Mouse (Mus musculus) heart, postnatal 36 days (tissue): ENCODE measurements at regions not wholly inside any gene's neighbourhood (a gene's known extent, or its start where the extent isn't known, plus 50 kb on each side); places are given as distances from the start of the nearest gene placed in this dataset.

Source experiments
- DNase-seq, 2 experiments: peaks; one replicate each; pipeline ENCODE4 v3.0.0; 2021 to 2022
- intact Hi-C: fragments of 180-260 bp; cut with DNase I; formaldehyde crosslinking; loops from one replicate; pipeline ENCODE4 v1.15.1; 2025
- microRNA-seq, 2 experiments: library from miRNA; unstranded; fragments of <30 nt; microRNA quantifications; one replicate each; pipeline ENCODE4 v1.2.0; 2021; ENCODE audit warnings: borderline number of aligned reads in 2 of 2

- intact Hi-C loops, result no loop called here
- DNase-seq, result peak in 1 of 2 experiments; percentile 26
These were observed 55.9 kb upstream of the Gata5 start for GRCm38 (mm10) chr2:180390216-180390996.

- peak in 1 of 2 experiments; percentile 14 for DNase-seq
- intact Hi-C loops, result no loop called here
These were observed 55.0 kb upstream of the Gata5 start for GRCm38 (mm10) chr2:180389486-180389885.

GRCm38 (mm10) chr2:180389013-180389412, 54.5 kb upstream of the Gata5 start:
- DNase-seq, result no peak
- intact Hi-C loops, result no loop called here

- no peak for DNase-seq
- intact Hi-C loops, result no loop called here
These were observed 53.6 kb upstream of the Gata5 start for GRCm38 (mm10) chr2:180388122-180388521.

GRCm38 (mm10) chr2:180387305-180387704, 52.8 kb upstream of the Gata5 start:
- intact Hi-C loops, result no loop called here
- DNase-seq, result peak in 1 of 2 experiments; percentile 26

GRCm38 (mm10) chr2:180385967-180386688, 51.6 kb upstream of the Gata5 start:
- intact Hi-C loops, result no loop called here
- peak in 1 of 2 experiments; percentile 19 for DNase-seq

- intact Hi-C loops, result no loop called here
- peak; percentile 67 to 74 for DNase-seq
These were observed 50.9 kb upstream of the Gata5 start for GRCm38 (mm10) chr2:180385231-180385895.

Small RNA genes lying in the stretch of these regions (microRNA-seq; reads per million reads assigned to microRNA genes)
- gene Mir133a-2 (1.4 to 4.0 reads per million in 2 experiments), gene Mir1a-1 (3.4 to 5.8 reads per million in 2 experiments)
